ENCODE assay signal across 10 mouse cellular contexts in genomic region chr11:116522886-116523698, GRCm38 (mm10). TPM values are rescaled to one million over a fixed set of nuclear protein-coding genes. Genes with fewer than 3 reads are reported as not detected.
DNase-seq lines count a peak whose midpoint lies in the region; ATAC-seq and TF ChIP-seq lines count a peak whose summit lies in the region.
"Had no signal": no experiment of that assay in that cellular context is flagged by ENCODE, and none has a peak within 500 bp of the region (broad histone marks: within the 10 kb centered on the region; RNA-seq: fewer than 3 reads in every experiment).

No protein-coding gene starts in this region.

- no peak for TF ChIP-seq CTCF in olfactory bulb, adult 2 months (IDR thresholded peaks at IDR 0.05; ENCODE audit: insufficient read depth, low read depth, low read length)

- no peak for TF ChIP-seq POLR2A in olfactory bulb, adult 2 months (IDR thresholded peaks at IDR 0.05; ENCODE audit: insufficient read depth, low read depth, low read length)

- H3K4me1 ChIP-seq in megakaryocyte, embryonic 14.5 days: peaks cover 16% of the 10 kb centered on the region
- H3K4me1 ChIP-seq in embryonic facial prominence, embryonic 10.5 days: peaks cover 20% of the 10 kb centered on the region
- peaks cover 24% of the 10 kb centered on the region for H3K4me1 ChIP-seq in olfactory bulb, adult 2 months (ENCODE audit: control insufficient read depth, insufficient read depth, low read length)

- H3K36me3 ChIP-seq in megakaryocyte, embryonic 14.5 days (replicated peaks; ENCODE audit: low read length): no peaks in the 10 kb centered on the region
- no peaks in the 10 kb centered on the region for H3K36me3 ChIP-seq in embryonic facial prominence, embryonic 10.5 days (replicated peaks)
- H3K36me3 ChIP-seq: midbrain, embryonic 12.5 days had no signal

- H3K27me3 ChIP-seq in megakaryocyte, embryonic 14.5 days (replicated peaks): peaks cover 79% of the 10 kb centered on the region
- H3K27me3 ChIP-seq in embryonic facial prominence, embryonic 10.5 days (replicated peaks; ENCODE audit: low read depth, poor library complexity, severe bottlenecking): 0 out of 2 replicates have a peak, but pooled peaks cover 4% of the 10 kb centered on the region

- H3K4me3 ChIP-seq in megakaryocyte, embryonic 14.5 days (replicated peaks): peak overlapping the region; percentile 29
- no peak overlapping the region for H3K4me3 ChIP-seq in embryonic facial prominence, embryonic 10.5 days
- no peak overlapping the region for H3K4me3 ChIP-seq in olfactory bulb, adult 2 months (ENCODE audit: insufficient read depth, low read depth, low read length)
- H3K4me3 ChIP-seq: midbrain, embryonic 12.5 days had no signal

- no peak for DNase-seq in embryonic facial prominence, embryonic 10.5 days (ENCODE audit: low spot score)
- DNase-seq in heart, postnatal 10 days: peak; percentile 70 to 73
- DNase-seq in spleen, adult 12 weeks (ENCODE audit: low spot score): no peak
- no peak for DNase-seq in right cerebral cortex, postnatal 10 days (ENCODE audit: low spot score in 2 of 2)
- DNase-seq: thymus, adult 18-20 months had no signal

- H3K9me3 ChIP-seq in megakaryocyte, embryonic 14.5 days: no peaks in the 10 kb centered on the region
- H3K9me3 ChIP-seq in embryonic facial prominence, embryonic 10.5 days: no peaks in the 10 kb centered on the region
- H3K9me3 ChIP-seq: midbrain, embryonic 12.5 days had no signal

- intact Hi-C loops in heart, postnatal 10 days (cut with DNase I): no loop called here

- peak overlapping the region; percentile 8; the same call in 1 of the 2 replicates for H3K27ac ChIP-seq in embryonic facial prominence, embryonic 10.5 days (replicated peaks)
- peak overlapping the region; percentile 12 for H3K27ac ChIP-seq in olfactory bulb, adult 2 months (ENCODE audit: insufficient read depth, low read depth, low read length)
- H3K27ac ChIP-seq: midbrain, embryonic 12.5 days had no signal

- no peak for ATAC-seq in megakaryocyte, adult 5-6 weeks (ENCODE audit: poor library complexity, severe bottlenecking)
- no peak for ATAC-seq in CD4-positive, CD25-positive, alpha-beta regulatory T cell, adult 4 months

- 56% methylated on average over 16 of the region's 16 CpGs for WGBS in embryonic facial prominence, embryonic 10.5 days
- 47% methylated on average over 16 of the region's 16 CpGs for WGBS in olfactory bulb, adult 2 months

RNA-seq across cellular contexts. Expression of gene Sphk1, which starts 7.6 kb away (rescaled TPM):
- polyA plus RNA-seq in megakaryocyte, embryonic 14.5 days (2012; ENCODE audit: insufficient read depth, low replicate concordance): 0.10 and 3.5 TPM in 2 replicates
- 0.60 and 2.2 TPM in 2 replicates for total RNA-seq in megakaryocyte, adult 5-6 weeks (2015)
- 1.7 and 2.1 TPM in 2 replicates for total RNA-seq in megakaryocyte, adult 5-6 weeks (2017)
- polyA plus RNA-seq in embryonic facial prominence, embryonic 10.5 days (2016; fragmentation: Nextera tagmentation; extraction: Ambion mirVana): 5.9 and 6.5 TPM in 2 replicates
- total RNA-seq in heart, postnatal 10 days (2021): 1 to 10 TPM; 2.5 to 3.9 TPM
- not detected in 2 replicates for polyA plus RNA-seq in olfactory bulb, adult 2 months (2012; ENCODE audit: insufficient read depth, insufficient read length, low replicate concordance, missing spikeins)
- polyA plus RNA-seq in CD4-positive, CD25-positive, alpha-beta regulatory T cell, adult 4 months (2017; shearing (Covaris generic)): under 1 TPM in 1 of 2 experiments, not detected in 1; 0.35 TPM

RNA-seq across cellular contexts. Expression of gene Prpsap1, which starts 29.1 kb away (rescaled TPM):
- 18.2 and 20.3 TPM in 2 replicates for polyA plus RNA-seq in megakaryocyte, embryonic 14.5 days (2012; ENCODE audit: insufficient read depth, low replicate concordance)
- total RNA-seq in megakaryocyte, adult 5-6 weeks (2015): 28.6 and 32.6 TPM in 2 replicates
- total RNA-seq in megakaryocyte, adult 5-6 weeks (2017): 19.2 and 34.6 TPM in 2 replicates
- polyA plus RNA-seq in embryonic facial prominence, embryonic 10.5 days (2016; fragmentation: Nextera tagmentation; extraction: Ambion mirVana): 233 and 242 TPM in 2 replicates
- 10 to 100 TPM; 45.3 to 45.8 TPM for total RNA-seq in heart, postnatal 10 days (2021)
- not detected in 2 replicates for polyA plus RNA-seq in olfactory bulb, adult 2 months (2012; ENCODE audit: insufficient read depth, insufficient read length, low replicate concordance, missing spikeins)
- 10 to 100 TPM; 32.9 to 39.6 TPM for polyA plus RNA-seq in CD4-positive, CD25-positive, alpha-beta regulatory T cell, adult 4 months (2017; shearing (Covaris generic))

RNA-seq across cellular contexts. Expression of gene Qrich2, which starts 57.1 kb away (rescaled TPM):
- not detected in 2 replicates for polyA plus RNA-seq in megakaryocyte, embryonic 14.5 days (2012; ENCODE audit: insufficient read depth, low replicate concordance)
- total RNA-seq in megakaryocyte, adult 5-6 weeks (2015): not detected in 2 replicates
- total RNA-seq in megakaryocyte, adult 5-6 weeks (2017): 0.18 and 0.65 TPM in 2 replicates
- polyA plus RNA-seq in embryonic facial prominence, embryonic 10.5 days (2016; fragmentation: Nextera tagmentation; extraction: Ambion mirVana): 0.23 and 0.44 TPM in 2 replicates
- not detected for total RNA-seq in heart, postnatal 10 days (2021)
- not detected in 2 replicates for polyA plus RNA-seq in olfactory bulb, adult 2 months (2012; ENCODE audit: insufficient read depth, insufficient read length, low replicate concordance, missing spikeins)
- polyA plus RNA-seq in CD4-positive, CD25-positive, alpha-beta regulatory T cell, adult 4 months (2017; shearing (Covaris generic)): not detected
- polyA plus RNA-seq: midbrain, embryonic 12.5 days had no signal

RNA-seq across cellular contexts. Expression of gene Ube2o, which starts 58.2 kb away (rescaled TPM):
- 67.5 and 115 TPM in 2 replicates for polyA plus RNA-seq in megakaryocyte, embryonic 14.5 days (2012; ENCODE audit: insufficient read depth, low replicate concordance)
- 2.9 and 6.6 TPM in 2 replicates for total RNA-seq in megakaryocyte, adult 5-6 weeks (2015)
- total RNA-seq in megakaryocyte, adult 5-6 weeks (2017): 4.8 and 7.7 TPM in 2 replicates
- polyA plus RNA-seq in embryonic facial prominence, embryonic 10.5 days (2016; fragmentation: Nextera tagmentation; extraction: Ambion mirVana): 12.0 and 12.4 TPM in 2 replicates
- total RNA-seq in heart, postnatal 10 days (2021): 10 to 100 TPM; 28.5 to 33.7 TPM
- polyA plus RNA-seq in olfactory bulb, adult 2 months (2012; ENCODE audit: insufficient read depth, insufficient read length, low replicate concordance, missing spikeins): not detected in 2 replicates
- polyA plus RNA-seq in CD4-positive, CD25-positive, alpha-beta regulatory T cell, adult 4 months (2017; shearing (Covaris generic)): 1 to 10 TPM; 1.1 to 3.5 TPM

Comparison
In these comparisons a context has a peak if more than half of its experiments do, and no peak if none do; other contexts are left out.
1. DNase-seq: peak in heart, postnatal 10 days (2 of 2); none in embryonic facial prominence, embryonic 10.5 days (single experiment), spleen, adult 12 weeks (single experiment) and right cerebral cortex, postnatal 10 days (0 of 2).